Mouse (Mus musculus) heart, embryonic 11.5 days (tissue): ENCODE data around the gene Rela. TPM values are rescaled to one million over a fixed set of nuclear protein-coding genes. Genes with fewer than 3 reads are reported as not detected.

Source experiments
- ATAC-seq: fragments of 200-750 bp; cut with Nextera tagmentation; replicated peaks from 2 replicates; pipeline ENCODE4 v1.8.0; 2017; ENCODE audit warnings: moderate library complexity; ENCODE audit not compliant: insufficient number of reproducible peaks, low FRiP score, low TSS enrichment
- H3K27ac ChIP-seq: fragments of 300-500 bp; sonication (generic); 2 replicates; pipeline ENCODE4 v1.5.1; 2014; ENCODE audit warnings: mild to moderate bottlenecking, low read depth, low read length
- H3K27me3 ChIP-seq: fragments of 300-500 bp; sonication (generic); 2 replicates; pipeline ENCODE4 v1.6.1; 2014; ENCODE audit warnings: mild to moderate bottlenecking, low read length, mixed read lengths; ENCODE audit not compliant: control insufficient read depth, insufficient read depth
- H3K36me3 ChIP-seq: fragments of 300-500 bp; sonication (generic); 2 replicates; pipeline ENCODE4 v1.6.1; 2014; ENCODE audit warnings: mild to moderate bottlenecking, low read length, moderate library complexity, mixed read lengths; ENCODE audit not compliant: control insufficient read depth, insufficient read depth
- H3K4me1 ChIP-seq: fragments of 300-500 bp; sonication (generic); 2 replicates; pipeline ENCODE4 v1.6.1; 2014; ENCODE audit warnings: low read length; ENCODE audit not compliant: control insufficient read depth, insufficient read depth
- H3K4me2 ChIP-seq: fragments of 300-500 bp; sonication (generic); 2 replicates; pipeline ENCODE4 v1.6.1; 2014; ENCODE audit warnings: mild to moderate bottlenecking, moderate library complexity
- H3K4me3 ChIP-seq: fragments of 300-500 bp; sonication (generic); 2 replicates; pipeline ENCODE4 v1.5.1; 2014; ENCODE audit warnings: low read depth, low read length
- H3K9ac ChIP-seq: fragments of 300-500 bp; sonication (generic); 2 replicates; pipeline ENCODE4 v1.6.1; 2014; ENCODE audit warnings: mild to moderate bottlenecking, low read depth, low read length, moderate library complexity
- H3K9me3 ChIP-seq: fragments of 300-500 bp; sonication (generic); replicated peaks from 2 replicates; pipeline ENCODE4 v1.6.1; 2016; ENCODE audit warnings: low read length; ENCODE audit not compliant: control insufficient read depth
- WGBS: fragments of 180-500 bp; shearing (Covaris S2); extraction: QIAGEN DNeasy Blood & Tissue Kit; methylation state at CpG from one replicate; pipeline ENCODE4 v1.1.7; 2014; ENCODE audit not compliant: insufficient replicate concordance; 5-methylcytosine and 5-hydroxymethylcytosine counted together
- polyA plus RNA-seq: library from polyadenylated mRNA; unstranded; fragments of >200 nt; fragmentation: Nextera tagmentation; extraction: Ambion mirVana; gene quantifications from 2 replicates; pipeline ENCODE4 v1.2.1, GENCODE M21; 2014

Gene Rela
- polyA plus RNA-seq, 1 experiment from 2014 or later, result 36.2 TPM

- H3K27me3 ChIP-seq, result no peaks in the 10 kb centered on the region
- peaks cover 17% of the 10 kb centered on the region for H3K4me1 ChIP-seq
- H3K4me3 ChIP-seq, result no peak overlapping the region
- no peak overlapping the region for H3K9ac ChIP-seq
- H3K27ac ChIP-seq, result no peak overlapping the region
- ATAC-seq, result no peak
- H3K36me3 ChIP-seq, result peaks cover 21% of the 10 kb centered on the region
- WGBS, result 94% methylated on average over 26 of the region's 26 CpGs
- no peaks in the 10 kb centered on the region for H3K9me3 ChIP-seq
- no peak overlapping the region for H3K4me2 ChIP-seq
These were observed 29.4 kb upstream of the Rela start for GRCm38 (mm10) chr19:5607705-5608410.

GRCm38 (mm10) chr19:5608707-5609106 lies 28.6 kb upstream of the Rela start:
- ATAC-seq, result no peak
- Histone ChIP-seq H3K27me3 (no peaks in the 10 kb centered on the region), H3K36me3 (peaks cover 21% of the 10 kb centered on the region), H3K4me1 (peaks cover 11% of the 10 kb centered on the region), H3K4me3 (peak overlapping the region; percentile 69), H3K4me2 (peak overlapping the region; percentile 71), H3K9me3 (no peaks in the 10 kb centered on the region), H3K9ac (no peak overlapping the region), H3K27ac (no peak overlapping the region)
- WGBS, result 93% methylated on average over 13 of the region's 13 CpGs

- peak overlapping the region; percentile 92; the same call in 1 of the 2 replicates for H3K9ac ChIP-seq
- H3K4me1 ChIP-seq, result peaks cover 11% of the 10 kb centered on the region
- no peaks in the 10 kb centered on the region for H3K27me3 ChIP-seq
- no peak for ATAC-seq
- 59% methylated on average over 10 of the region's 10 CpGs for WGBS
- H3K36me3 ChIP-seq, result peaks cover 19% of the 10 kb centered on the region
- peak overlapping the region; percentile 69 for H3K4me3 ChIP-seq
- no peaks in the 10 kb centered on the region for H3K9me3 ChIP-seq
- H3K4me2 ChIP-seq, result peak overlapping the region; percentile 71
- H3K27ac ChIP-seq, result peak overlapping the region; percentile 97
These were observed 28.1 kb upstream of the Rela start for GRCm38 (mm10) chr19:5609171-5609546.

GRCm38 (mm10) chr19:5609547-5610404 lies 27.5 kb upstream of the Rela start, which contains the start of gene Kat5:
TSS of gene Kat5 (minus strand) at chr19:5610237.
- no peaks in the 10 kb centered on the region for H3K9me3 ChIP-seq
- WGBS, result under 1% methylated on average over 51 of the region's 55 CpGs
- ATAC-seq, result peak; percentile 88

GRCm38 (mm10) chr19:5611973-5612372 lies 25.3 kb upstream of the Rela start:
- H3K4me2 ChIP-seq, result no peak overlapping the region
- no peak for ATAC-seq
- no peak overlapping the region for H3K9ac ChIP-seq
- 81% methylated on average over 1 of the region's 1 CpGs for WGBS
- no peak overlapping the region for H3K4me3 ChIP-seq
- H3K27ac ChIP-seq, result no peak overlapping the region
- H3K4me1 ChIP-seq, result peaks cover 11% of the 10 kb centered on the region
- H3K27me3 ChIP-seq, result no peaks in the 10 kb centered on the region
- no peaks in the 10 kb centered on the region for H3K36me3 ChIP-seq
- H3K9me3 ChIP-seq, result no peaks in the 10 kb centered on the region

More at GRCm38 (mm10) chr19:5609547-5610404, 27.5 kb upstream of the Rela start, which contains the start of gene Kat5:
- Histone ChIP-seq H3K4me2 (peak within 1 kb of the TSS; percentile 71), H3K4me3 (peak within 1 kb of the TSS; percentile 69), H3K27ac (peak within 1 kb of the TSS; percentile 97), H3K36me3 (peaks cover 13% of the 10 kb centered on the region), H3K4me1 (peaks cover 11% of the 10 kb centered on the region), H3K27me3 (no peaks in the 10 kb centered on the region), H3K9ac (peak within 1 kb of the TSS; percentile 92)

GRCm38 (mm10) chr19:5612762-5613411 lies 24.4 kb upstream of the Rela start:
- Histone ChIP-seq H3K4me3 (no peak overlapping the region), H3K9me3 (no peaks in the 10 kb centered on the region), H3K4me1 (peaks cover 11% of the 10 kb centered on the region), H3K4me2 (no peak overlapping the region), H3K9ac (no peak overlapping the region), H3K27me3 (no peaks in the 10 kb centered on the region), H3K27ac (no peak overlapping the region), H3K36me3 (no peaks in the 10 kb centered on the region)
- 60% methylated on average over 3 of the region's 3 CpGs for WGBS
- ATAC-seq, result no peak

GRCm38 (mm10) chr19:5614953-5615352 lies 22.3 kb upstream of the Rela start:
- WGBS, result 60% methylated on average over 2 of the region's 2 CpGs
- no peaks in the 10 kb centered on the region for H3K9me3 ChIP-seq

GRCm38 (mm10) chr19:5620007-5620406 lies 17.3 kb upstream of the Rela start:
- Histone ChIP-seq H3K9me3 (no peaks in the 10 kb centered on the region), H3K4me2 (no peak overlapping the region), H3K4me3 (no peak overlapping the region), H3K36me3 (no peaks in the 10 kb centered on the region), H3K9ac (no peak overlapping the region), H3K27me3 (no peaks in the 10 kb centered on the region; the same call in 1 of the 2 replicates), H3K4me1 (no peaks in the 10 kb centered on the region), H3K27ac (no peak overlapping the region)
- no peak for ATAC-seq
- WGBS, result 73% methylated on average over 4 of the region's 4 CpGs

More at GRCm38 (mm10) chr19:5614953-5615352, 22.3 kb upstream of the Rela start:
- no peaks in the 10 kb centered on the region; the same call in 1 of the 2 replicates for H3K27me3 ChIP-seq
- no peak for ATAC-seq
- H3K4me2 ChIP-seq, result no peak overlapping the region
- no peak overlapping the region for H3K9ac ChIP-seq
- peaks cover 5% of the 10 kb centered on the region; the same call in 1 of the 2 replicates for H3K4me1 ChIP-seq
- no peak overlapping the region for H3K27ac ChIP-seq
- no peaks in the 10 kb centered on the region for H3K36me3 ChIP-seq
- no peak overlapping the region for H3K4me3 ChIP-seq
